Mouse (Mus musculus) ovary, postnatal 10 days (tissue): ENCODE results near the gene Sipa1l3.

Experiments
- DNase-seq: peaks from one replicate; pipeline ENCODE4 v3.0.0; 2022; ENCODE audit warnings: low spot score

Sipa1l3 gene

DNA sequence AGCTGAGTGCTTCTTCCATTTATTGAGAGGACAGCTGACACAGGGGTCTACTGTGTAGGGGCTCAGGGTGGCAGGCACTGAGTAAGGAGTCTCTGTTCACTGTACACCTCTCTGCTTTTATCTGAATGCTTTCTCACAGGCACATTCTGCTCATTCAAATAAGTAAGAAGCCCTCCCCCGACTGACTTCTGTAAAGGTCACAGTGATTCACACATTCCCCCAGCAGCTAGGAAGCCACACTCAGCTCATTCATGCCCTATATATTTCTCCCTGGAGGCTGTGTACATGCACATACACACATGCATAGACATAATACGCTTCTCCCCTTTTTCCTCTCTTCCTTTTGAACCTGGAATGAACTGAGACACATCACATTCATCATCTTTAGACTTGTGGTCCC is 74.4 kb downstream of the Sipa1l3 start:
- no peak for DNase-seq

DNA sequence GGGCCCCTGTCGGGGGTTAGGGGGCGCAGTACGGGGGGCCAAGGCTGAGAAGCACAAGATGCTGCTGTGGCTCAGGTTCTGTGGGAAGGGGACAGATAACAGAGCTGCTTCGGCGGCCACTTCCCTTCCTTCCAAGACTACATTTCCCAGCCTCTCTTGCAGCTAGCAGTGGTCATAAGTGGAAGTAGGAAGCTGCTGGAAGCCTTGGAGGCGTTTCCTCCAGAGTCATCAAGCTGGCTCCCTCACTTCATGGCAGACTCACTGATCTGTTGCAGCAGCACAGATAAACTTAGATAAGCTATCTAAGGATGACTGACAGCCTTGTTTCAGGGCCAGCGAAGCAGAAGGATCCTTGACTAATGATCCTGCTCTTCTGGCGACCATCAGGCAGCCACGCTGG is 76.6 kb downstream of the Sipa1l3 start:
- DNase-seq: no peak

DNA sequence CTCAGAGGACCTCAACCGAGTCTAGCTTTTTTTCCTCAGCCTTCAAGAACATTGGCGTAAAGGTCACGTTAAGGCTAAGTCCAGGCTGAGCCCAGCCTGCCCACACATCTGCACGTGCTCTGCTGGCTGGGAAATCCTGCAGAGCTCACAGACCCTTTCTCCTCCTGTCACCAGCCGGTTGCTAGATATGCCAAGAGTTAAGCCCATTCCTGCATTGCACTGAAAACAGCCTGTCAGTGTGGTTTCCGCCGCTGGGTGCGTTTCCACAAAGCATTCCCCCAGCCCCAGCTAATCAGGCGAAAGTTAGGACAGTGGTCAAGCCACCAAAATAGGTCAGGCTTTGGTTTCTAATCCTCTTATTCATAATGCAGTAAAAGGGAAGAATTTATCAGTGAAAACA is 77.3 kb downstream of the Sipa1l3 start:
- no peak for DNase-seq

DNA sequence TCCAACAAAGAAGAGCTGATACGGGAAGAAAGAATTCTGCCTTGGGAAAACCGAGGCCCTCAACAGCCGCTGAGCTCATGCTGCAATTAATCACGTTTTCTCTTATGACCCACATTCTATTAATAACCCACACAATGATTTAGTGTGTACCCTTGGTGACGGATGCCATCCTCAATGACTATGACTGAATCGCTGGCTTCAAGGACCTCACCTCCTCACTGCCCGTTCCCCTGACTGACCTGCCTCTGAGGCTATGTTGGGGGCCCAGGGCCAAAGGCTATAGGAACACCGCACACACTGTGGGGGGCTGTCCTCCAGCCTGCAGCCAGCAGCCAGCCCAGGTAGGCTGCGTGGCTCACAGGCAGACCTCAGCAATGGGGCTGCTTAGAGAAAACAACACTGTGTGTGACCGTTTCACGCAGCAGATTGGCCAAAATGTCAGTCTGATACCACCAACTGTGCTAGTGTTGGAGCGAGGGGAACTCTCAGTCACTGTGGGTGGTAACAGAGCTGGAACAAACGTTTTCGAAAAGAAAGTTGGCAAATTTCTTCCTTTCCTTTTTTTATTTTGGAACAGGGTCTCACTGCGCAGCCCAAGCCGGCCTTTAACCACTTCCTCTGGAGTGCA is 79.7 kb downstream of the Sipa1l3 start:
- no peak for DNase-seq

DNA sequence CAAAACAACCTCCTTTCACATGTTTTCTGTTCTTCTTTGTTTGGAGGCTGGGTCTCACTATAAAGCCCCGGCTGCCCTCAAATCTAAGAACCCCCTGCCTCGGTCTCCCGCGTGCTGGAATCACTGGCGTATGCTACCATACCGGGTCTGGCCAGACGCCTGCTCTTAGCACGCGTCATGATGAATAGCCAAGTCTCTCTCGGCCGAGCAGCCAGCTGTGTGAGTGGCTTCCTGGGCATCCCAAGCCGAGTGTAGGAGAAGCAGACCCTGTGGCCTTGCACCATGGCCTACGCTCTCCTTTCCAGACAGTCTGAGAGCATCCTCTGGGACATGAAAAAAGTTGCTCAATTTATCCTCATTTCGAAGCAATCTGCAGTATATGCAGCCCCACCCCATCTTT is 80.2 kb downstream of the Sipa1l3 start:
- no peak for DNase-seq

DNA sequence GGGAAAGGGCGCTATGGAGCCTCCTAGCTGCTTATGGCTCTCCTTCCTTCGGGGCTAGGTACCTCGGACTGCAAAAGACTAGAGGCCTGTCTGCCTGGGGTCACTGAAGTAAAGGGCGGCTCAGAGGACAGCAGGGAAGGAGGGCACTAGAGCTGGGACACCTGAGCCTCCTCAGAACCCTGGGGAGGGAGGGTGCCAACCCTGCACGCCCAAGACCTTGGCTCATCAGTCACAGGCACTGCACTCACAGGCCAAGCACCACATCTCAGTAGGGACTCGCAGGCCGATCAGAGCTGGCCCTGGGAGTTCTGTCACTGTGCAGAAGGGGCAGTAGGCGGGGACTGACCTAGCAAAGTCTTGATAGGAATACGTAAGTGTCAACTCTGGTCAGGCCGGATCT is 81.4 kb downstream of the Sipa1l3 start:
- DNase-seq: no peak

DNA sequence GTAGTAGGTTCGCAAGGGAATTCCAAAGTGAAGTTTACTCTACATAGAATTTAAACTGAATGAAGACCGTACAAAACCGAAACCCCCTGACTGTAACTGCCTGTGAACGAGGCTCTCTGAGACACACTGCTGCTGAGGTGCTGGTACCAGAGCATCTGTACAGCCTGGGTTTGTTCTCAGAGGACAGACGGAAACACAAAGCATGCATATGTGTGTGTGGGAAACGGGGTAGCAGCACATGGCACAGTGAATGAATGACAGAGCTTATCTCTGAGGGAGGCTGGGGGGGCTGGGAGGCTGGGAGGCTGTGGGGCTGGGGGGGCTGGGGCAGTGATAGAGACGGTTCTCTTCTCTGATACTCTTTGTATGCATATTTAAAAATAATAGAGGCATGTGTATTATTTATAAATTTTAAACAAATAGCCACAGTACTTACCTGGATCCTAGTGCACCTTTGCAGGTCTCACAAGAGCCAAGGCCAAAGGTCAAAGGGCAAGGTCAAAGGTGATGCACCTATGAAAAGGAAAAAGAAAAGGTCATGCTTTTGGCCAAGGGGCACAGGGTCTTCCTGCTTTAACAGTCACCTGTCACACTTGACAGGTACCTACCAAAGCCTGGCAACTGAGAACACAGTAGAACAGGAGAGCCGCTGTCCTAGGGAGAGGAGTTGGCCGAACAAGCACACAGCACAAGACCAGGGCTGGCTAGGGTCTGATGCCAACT is 84.0 kb downstream of the Sipa1l3 start:
- no peak for DNase-seq

DNA sequence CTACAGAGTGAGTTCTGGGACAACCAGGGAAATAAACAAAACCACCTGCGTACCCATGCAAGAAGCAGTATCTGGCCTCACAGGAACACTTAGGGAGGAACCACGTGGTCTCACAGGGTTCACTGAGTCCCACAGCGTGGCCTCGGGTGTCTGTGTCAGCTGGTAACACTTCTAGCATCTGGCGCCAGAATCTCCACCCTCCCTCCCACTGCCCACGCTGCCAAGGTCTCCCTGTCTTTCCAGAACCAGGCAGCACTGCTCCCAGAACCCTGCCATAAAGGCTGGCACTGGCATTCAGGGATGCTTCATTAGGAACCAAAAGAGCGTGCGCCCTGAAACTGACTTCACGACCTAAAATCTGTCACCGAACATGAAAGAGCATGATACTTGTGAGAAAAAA is 84.7 kb downstream of the Sipa1l3 start:
- no peak for DNase-seq

DNA sequence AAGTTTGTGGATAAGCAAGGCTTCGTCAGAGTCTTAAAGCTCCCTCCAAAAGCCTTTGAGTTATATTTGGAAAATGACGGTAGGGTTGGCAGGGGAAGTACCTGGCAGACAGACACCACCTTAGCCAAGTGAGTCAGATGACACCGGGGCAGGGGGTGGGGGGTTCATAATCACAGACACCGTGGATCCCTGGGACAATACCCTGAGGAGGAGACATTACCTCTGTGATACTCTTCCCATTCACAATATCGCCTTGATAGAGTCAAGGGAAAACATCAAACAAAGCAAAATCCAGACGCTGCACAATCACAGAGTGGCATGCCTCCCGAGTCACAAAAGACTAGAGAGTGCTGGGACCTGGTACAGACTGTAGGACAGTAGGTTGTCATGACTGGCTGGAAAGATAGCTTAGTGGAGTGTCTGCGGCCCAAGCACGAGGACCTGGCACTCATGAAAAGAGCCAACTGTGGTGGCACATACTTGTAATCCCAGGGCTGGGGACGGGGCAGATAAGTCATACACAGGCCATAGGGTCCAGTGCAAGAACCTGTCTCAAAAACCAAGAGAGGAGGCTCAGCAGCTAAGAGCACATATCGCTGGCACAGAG is 85.4 kb downstream of the Sipa1l3 start:
- DNase-seq: no peak

DNA sequence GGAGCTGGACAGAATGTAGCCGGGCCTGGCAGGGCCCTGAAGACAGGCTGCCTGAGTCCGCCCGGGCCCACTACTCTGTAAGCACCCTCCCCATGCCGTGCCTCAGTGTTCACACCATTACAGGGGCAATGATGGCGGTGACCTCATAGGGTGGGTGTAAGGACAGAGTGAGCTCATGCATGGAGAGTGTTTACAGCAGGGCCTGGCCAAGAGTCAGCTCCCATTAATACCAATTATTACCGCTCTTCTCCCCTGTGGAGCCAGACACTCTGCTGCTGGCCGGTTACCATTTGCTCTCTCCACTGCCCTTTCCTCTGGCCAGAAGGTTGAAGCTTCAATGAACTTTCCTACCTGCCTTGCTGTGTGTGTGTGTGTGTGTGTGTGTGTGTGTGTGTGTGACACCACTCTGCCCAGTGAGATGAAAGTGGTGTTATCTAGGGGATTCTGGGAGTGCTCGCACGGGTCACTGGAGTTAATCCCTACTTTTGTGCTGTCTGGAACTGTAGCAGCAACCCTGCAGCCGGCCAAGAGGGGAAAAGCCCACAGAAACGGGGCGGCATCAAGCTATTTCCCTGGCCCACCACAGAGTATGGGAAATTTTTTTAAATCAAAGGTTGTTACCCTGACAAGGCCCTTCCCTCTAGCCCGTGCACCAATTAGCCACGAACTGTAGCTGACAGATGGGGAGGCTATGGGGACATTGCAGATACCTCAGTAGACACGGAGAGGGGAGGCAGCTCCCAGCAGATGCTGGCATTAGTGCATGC is 86.1 kb downstream of the Sipa1l3 start:
- DNase-seq: no peak

DNA sequence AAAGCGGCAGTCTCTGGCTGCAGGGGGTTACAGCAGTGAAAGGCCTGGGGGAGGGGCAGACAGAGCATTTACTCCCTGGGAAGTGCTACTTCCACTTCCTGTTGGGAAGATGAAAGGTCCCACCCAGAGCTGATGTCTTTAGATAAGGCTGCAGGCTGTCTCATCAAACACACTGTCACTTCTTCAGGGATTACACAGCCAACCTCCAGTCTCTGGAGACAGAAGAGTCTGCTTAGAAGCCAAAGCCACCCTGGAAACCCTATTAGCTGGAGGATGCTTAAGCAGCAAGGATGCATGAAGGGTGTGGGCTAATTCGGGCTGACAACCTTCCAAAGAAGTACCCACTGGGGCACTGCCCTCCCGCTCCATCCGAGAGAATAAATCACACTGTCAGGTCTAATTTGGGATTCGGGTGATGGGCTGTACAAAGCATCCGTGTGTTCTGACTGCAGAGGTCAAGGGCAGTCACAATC is 87.7 kb downstream of the Sipa1l3 start:
- no peak for DNase-seq

DNA sequence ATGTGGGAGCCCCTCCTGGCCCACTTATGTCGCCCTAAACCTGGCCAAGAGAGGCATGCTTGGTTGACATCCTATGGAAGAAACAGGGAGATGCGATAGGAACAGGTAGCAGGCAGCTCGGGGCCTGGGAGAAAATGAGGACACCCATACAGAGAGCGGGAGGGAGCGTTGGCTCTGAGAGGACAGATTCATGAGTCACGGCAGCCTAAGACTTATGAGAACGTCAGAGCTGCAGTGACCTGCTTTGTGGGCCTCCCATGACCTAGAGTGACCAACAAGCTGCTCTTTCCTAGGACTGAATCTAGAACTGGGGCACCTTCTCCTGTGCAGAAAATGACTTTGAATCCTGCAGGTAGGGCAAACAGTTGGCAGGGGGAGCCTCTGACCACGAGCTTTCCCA is 92.4 kb downstream of the Sipa1l3 start:
- DNase-seq: no peak

DNA sequence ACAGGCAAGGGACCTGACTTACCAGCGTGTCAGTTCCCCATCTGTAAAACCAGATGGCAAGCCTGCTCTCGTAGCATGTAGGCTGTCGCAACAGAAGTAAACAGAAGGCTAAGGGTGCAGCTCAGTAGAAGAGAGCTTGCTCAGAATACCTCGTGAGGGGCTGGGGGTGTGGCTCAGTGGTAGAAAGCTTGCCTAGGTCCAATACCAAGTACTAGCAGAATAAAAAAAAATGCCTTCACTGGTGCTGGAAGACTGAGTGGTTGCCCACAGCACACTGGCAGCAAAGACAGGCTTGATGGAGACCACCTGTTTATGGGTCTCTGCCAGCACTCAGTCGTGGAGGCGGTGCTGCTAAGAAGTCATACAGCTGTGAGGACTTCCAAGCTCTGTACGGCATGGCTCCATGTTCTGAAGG is 93.0 kb downstream of the Sipa1l3 start:
- no peak for DNase-seq

DNA sequence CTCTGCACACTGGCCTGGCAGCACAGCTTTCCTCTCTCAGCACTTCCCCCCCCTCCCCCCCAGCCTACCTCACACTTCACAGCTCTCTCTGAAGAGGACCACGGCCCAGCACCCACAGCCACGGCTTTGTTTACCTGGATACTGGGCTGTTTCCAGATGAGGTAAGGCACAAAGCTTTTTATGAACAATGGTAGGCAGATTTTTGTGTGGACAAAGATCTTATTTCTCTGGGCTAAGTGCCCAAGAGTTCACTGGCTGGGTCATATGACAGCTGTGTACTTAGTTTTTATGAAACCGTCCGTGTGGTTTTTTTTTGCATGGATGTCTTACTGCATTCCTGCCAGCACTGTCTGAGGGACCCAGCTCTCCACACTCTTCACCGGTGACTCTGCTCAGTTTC is 93.8 kb downstream of the Sipa1l3 start:
- DNase-seq: no peak

DNA sequence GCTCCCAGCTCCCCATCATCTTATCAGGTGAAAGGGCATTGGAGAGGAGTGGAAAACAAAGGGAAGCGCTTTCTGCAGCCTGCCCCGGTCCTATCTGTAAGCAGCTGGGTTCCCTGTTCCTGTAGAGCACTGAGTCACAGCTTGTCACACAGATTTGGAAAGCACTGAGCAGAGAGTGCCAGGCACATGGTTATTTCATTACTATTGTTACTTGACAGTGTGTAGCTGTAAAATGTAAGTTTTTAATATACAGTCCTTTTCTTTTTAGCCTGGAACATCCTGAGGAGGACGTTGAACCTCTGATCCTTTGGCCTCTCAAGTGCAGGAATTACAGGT is 96.6 kb downstream of the Sipa1l3 start:
- no peak for DNase-seq

DNA sequence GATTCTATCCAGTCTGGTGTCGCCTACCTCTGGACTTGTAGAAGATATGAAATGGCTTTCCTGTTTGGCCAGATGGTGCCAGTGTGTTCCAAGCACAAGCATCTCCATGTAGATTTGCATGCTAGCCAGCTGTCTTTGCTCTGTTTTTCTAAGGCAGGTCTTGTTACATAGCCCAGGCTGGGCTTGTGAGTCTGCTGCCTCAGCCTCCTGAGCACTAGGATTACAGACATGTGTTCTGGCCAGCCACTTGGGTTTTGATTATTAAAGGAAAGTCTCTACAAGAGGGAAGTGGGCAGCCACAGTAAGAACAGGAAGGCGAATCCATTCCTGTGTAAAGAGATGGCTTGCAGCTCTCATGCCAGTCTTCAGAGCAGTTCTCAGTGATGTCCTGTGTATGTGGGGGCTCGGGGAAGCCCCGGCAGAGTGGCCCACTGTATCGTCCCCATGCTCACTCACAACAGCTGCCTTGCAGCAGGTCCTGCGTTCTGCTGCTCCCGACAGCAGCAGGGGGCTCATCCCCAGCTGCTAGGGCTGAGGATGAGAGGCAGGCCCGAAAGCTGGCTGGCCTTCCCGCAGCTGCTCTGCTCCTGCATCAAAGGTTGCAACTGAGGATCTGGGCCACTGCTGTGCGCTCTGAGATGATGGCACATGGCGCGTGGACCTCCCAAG is 97.1 kb downstream of the Sipa1l3 start:
- no peak for DNase-seq

DNA sequence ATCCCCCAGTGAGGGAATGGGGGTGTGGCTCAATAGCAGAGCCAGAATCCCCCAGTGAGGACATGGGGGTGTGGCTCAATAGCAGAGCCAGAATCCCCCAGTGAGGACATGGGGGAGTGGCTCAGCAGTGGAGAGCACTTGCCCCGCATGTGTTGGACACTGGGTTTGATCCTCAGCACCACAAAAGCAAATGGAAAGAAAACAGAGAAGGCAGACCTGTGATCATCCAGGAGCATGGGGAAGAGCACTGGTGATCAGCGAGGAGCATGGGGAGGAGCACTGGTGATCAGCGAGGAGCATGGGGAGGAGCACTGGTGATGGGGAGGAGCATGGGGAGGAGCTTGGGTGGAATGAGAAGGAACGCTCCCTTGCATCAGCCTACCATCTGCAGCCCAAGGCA is 98.6 kb downstream of the Sipa1l3 start:
- no peak for DNase-seq

DNA sequence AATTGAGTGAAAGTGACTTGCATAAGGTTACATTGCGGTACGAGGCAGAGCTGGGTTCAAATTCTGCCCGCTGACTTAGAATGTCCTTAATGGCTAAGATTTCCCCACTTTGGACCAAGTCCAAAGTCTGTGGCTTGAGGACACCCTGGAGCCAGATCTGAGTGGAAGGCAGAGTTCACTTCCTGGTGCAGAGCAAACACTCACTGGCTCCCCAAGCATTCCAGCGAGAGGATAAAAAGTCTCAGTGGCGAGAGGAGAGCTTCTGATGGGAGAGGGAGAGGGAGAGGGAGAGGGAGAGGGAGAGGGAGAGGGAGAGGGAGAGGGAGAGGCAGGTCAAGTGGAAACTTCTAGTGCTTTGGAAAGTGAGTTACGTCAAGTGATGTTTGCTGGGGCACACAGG is 100.2 kb downstream of the Sipa1l3 start:
- DNase-seq: no peak

DNA sequence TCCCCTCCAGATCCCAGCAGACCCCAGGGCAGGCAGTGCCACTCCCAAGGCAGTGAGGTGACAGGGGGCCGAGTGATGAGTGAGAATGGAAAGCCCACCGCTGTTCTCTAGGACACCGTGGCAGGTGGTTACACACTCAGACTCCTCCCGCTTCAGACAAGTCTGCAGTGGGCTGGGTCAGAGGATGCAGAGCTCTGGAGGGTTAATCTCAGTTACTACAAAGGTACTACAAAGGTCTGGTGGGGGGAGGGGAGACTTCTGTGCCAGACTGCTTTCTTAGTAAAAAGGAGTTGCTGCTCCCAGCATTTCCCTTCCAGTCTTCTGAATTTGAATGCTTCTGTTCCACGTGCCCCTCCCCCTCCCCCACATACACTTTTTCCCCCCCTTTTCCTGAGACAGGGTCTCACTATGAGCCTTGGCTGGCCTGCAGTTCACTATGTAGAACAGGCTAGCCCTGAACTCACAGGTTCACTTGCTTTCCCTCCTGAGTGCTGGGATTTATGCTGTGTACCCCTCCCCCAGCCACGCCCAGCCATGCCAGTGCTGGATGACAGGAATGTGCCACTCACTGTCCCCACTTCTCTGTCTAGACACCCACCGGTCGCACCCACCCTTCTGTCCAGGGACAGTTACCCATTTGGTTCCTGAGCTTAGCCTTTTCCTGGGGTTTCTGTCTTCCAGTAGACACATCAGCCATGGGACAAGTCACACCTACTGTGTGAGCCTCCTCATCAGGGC is 100.9 kb downstream of the Sipa1l3 start:
- no peak for DNase-seq

DNA sequence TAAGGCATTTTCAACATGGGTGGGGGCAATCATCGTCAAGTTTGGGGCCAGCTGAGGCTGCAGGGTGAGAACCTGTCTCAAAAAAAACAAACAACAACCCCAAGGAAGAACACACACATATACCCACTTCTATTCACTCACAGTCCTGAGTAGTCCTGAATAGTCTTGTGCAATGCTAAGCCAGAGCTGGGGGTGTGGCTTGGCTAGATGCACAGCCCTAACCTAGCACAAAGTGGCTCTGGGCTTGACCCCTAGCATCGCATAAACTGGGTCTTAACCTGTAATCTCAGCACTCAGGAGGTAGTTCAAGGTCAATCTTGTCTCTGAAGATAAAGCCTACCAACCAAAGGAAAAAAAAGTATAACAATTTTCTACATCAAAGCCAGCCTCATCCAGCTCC is 101.5 kb downstream of the Sipa1l3 start:
- no peak for DNase-seq

DNA sequence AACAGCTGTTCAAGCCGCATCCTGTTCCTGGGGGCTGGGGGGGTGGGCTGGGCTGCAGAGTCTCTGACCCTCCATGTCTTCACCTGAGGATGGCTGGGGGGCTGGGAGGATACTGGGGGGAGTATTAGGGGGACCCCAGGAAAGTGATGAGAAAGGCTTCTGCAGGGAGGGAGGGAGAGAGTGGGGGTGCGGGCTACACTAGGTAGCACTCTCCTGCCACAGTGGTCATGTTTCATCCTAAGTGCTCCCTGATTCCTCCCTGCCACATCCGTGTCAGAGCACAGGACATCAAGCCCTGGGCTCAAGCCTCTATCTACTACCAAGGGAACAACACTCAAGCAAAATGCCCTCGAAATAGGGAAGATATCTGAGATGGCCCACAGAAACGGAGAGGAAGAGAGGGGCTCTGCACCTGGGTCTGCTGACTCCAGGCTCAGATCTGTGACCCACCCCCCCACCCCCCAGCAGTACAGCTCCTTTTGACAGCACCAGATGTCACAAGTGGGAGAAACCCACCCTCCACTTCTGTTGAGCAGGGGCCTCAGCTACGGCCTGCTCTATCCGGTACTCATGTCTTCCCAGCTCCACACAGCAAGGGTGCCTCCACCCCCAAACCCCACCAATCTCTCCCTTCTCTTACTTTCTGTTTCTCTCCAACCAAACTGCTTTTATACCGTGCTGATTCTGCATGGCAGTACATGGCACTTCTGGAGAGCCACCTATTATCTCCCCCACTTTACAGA is 106.4 kb downstream of the Sipa1l3 start:
- no peak for DNase-seq
